Mouse (Mus musculus): ENCODE results near the gene Arhgef3. TPM values are rescaled to one million over a fixed set of nuclear protein-coding genes. Genes with fewer than 3 reads are reported as not detected.

Gene Arhgef3
- polyA plus RNA-seq, 1 experiment from 2014 or later, result 6.6 TPM

DNA sequence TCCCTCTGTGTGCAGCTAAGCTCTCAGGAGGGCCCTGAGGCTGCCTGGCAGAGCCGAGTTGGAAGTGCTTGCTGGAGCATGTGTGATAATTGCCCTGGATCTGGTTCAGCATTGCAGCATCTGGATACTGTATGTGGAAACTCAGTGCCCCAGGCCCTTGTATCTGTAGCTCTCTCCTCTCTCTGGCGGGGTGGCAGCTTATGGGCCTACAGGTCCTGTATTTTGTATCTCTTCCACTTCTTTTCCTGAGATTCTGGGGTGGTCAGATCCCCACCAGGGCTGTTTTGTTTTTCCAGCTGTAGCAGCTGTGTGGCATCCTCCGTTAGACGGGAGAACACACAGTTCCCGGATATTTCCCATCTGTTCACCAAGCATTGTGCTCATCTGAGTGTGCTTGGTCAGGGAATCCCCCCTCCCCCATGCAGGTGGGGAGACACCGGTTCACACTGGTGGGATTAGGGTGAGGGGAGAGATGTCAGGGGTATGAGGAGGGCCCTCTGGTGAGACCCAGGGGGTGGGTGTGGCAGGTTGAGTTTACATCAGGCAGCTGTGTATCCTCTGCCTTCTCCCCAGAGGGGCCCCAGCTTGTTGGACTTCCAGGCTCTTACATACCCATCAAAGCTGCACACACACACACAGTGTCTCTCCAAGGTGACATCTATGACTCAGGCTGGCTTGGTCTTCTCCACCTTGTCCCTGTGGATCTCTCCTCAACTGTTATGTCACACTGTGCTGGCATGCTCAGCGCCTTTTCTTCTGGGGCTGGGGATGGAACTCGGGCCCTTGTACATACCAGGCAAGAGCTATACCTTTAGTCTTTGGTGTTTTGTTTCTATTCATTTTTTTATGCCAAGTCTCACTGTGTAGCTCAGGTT is 30.7 kb downstream of the Arhgef3 start:
- Histone ChIP-seq H3K4me1 (replicated peaks) (no peaks in the 10 kb centered on the region), H3K9ac (no peak overlapping the region), H3K27ac (replicated peaks) (no peak overlapping the region), H3K27me3 (no peaks in the 10 kb centered on the region), H3K36me3 (replicated peaks) (no peaks in the 10 kb centered on the region), H3K4me2 (no peak overlapping the region), H3K4me3 (replicated peaks) (no peak overlapping the region), H3K9me3 (replicated peaks) (no peaks in the 10 kb centered on the region)
- no peak for ATAC-seq (ENCODE audit: insufficient read depth)
- WGBS (ENCODE audit: insufficient replicate concordance), result 56% methylated on average over 8 of the region's 8 CpGs

- Histone ChIP-seq H3K4me3 (replicated peaks) (no peak overlapping the region), H3K36me3 (replicated peaks) (no peaks in the 10 kb centered on the region), H3K9me3 (replicated peaks) (no peaks in the 10 kb centered on the region), H3K4me1 (replicated peaks) (no peaks in the 10 kb centered on the region), H3K4me2 (no peak overlapping the region), H3K27me3 (no peaks in the 10 kb centered on the region), H3K27ac (replicated peaks) (no peak overlapping the region), H3K9ac (no peak overlapping the region)
- ATAC-seq (ENCODE audit: insufficient read depth), result no peak
- WGBS (ENCODE audit: insufficient replicate concordance), result 70% methylated on average over 7 of the region's 7 CpGs
These were observed 33.0 kb downstream of the Arhgef3 start for GRCm38 (mm10) chr14:27147726-27148125.

- 72% methylated on average over 5 of the region's 5 CpGs for WGBS (ENCODE audit: insufficient replicate concordance)
These were observed 34.7 kb downstream of the Arhgef3 start for GRCm38 (mm10) chr14:27149401-27149800.

GRCm38 (mm10) chr14:27150011-27150640 is 35.4 kb downstream of the Arhgef3 start:
- Histone ChIP-seq H3K27me3 (no peaks in the 10 kb centered on the region), H3K4me2 (no peak overlapping the region), H3K9ac (no peak overlapping the region), H3K27ac (replicated peaks) (no peak overlapping the region), H3K36me3 (replicated peaks) (no peaks in the 10 kb centered on the region), H3K4me1 (replicated peaks) (no peaks in the 10 kb centered on the region), H3K4me3 (replicated peaks) (no peak overlapping the region), H3K9me3 (replicated peaks) (no peaks in the 10 kb centered on the region)
- no peak for ATAC-seq (ENCODE audit: insufficient read depth)
- WGBS (ENCODE audit: insufficient replicate concordance), result 42% methylated on average over 6 of the region's 6 CpGs

More at GRCm38 (mm10) chr14:27149401-27149800, 34.7 kb downstream of the Arhgef3 start:
- ATAC-seq (ENCODE audit: insufficient read depth), result no peak
- no peaks in the 10 kb centered on the region for H3K36me3 ChIP-seq (replicated peaks)
- H3K9ac ChIP-seq, result no peak overlapping the region
- H3K9me3 ChIP-seq (replicated peaks), result no peaks in the 10 kb centered on the region
- H3K4me2 ChIP-seq, result no peak overlapping the region
- no peak overlapping the region for H3K4me3 ChIP-seq (replicated peaks)
- no peaks in the 10 kb centered on the region for H3K4me1 ChIP-seq (replicated peaks)
- H3K27me3 ChIP-seq, result no peaks in the 10 kb centered on the region
- H3K27ac ChIP-seq (replicated peaks), result no peak overlapping the region

- Histone ChIP-seq H3K36me3 (replicated peaks) (no peaks in the 10 kb centered on the region), H3K27me3 (no peaks in the 10 kb centered on the region), H3K4me3 (replicated peaks) (no peak overlapping the region), H3K9me3 (replicated peaks) (no peaks in the 10 kb centered on the region), H3K27ac (replicated peaks) (no peak overlapping the region), H3K4me2 (no peak overlapping the region), H3K4me1 (replicated peaks) (no peaks in the 10 kb centered on the region), H3K9ac (no peak overlapping the region)
- 42% methylated on average over 8 of the region's 8 CpGs for WGBS (ENCODE audit: insufficient replicate concordance)
- no peak for ATAC-seq (ENCODE audit: insufficient read depth)
These were observed 36.7 kb downstream of the Arhgef3 start for GRCm38 (mm10) chr14:27151432-27151831.

DNA sequence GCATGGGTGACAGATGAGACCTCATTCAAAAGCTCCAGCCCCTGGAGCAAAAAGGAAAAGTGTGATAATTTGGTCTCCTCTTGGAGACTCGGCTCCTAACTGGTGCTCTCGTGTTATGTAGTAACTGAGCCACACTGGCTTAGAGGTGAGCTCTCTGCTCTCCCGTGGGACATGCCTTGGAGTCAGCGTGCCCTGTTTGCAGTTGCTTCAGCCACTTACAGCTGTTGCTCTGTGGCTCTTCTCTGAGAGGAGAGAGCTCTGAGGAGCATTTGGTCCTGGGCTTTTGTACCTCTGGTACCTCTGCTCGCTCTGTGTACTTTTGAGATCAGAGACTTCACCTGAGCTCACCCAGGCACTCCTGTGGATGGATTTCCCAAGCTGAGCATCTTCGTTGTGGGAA is 40.4 kb downstream of the Arhgef3 start:
- no peak overlapping the region for H3K4me3 ChIP-seq (replicated peaks)
- no peak for ATAC-seq (ENCODE audit: insufficient read depth)
- 56% methylated on average over 6 of the region's 6 CpGs for WGBS (ENCODE audit: insufficient replicate concordance)
- no peaks in the 10 kb centered on the region for H3K4me1 ChIP-seq (replicated peaks)
- no peaks in the 10 kb centered on the region for H3K9me3 ChIP-seq (replicated peaks)
- no peaks in the 10 kb centered on the region for H3K36me3 ChIP-seq (replicated peaks)
- no peaks in the 10 kb centered on the region for H3K27me3 ChIP-seq
- H3K27ac ChIP-seq (replicated peaks), result no peak overlapping the region
- H3K9ac ChIP-seq, result no peak overlapping the region
- no peak overlapping the region for H3K4me2 ChIP-seq

DNA sequence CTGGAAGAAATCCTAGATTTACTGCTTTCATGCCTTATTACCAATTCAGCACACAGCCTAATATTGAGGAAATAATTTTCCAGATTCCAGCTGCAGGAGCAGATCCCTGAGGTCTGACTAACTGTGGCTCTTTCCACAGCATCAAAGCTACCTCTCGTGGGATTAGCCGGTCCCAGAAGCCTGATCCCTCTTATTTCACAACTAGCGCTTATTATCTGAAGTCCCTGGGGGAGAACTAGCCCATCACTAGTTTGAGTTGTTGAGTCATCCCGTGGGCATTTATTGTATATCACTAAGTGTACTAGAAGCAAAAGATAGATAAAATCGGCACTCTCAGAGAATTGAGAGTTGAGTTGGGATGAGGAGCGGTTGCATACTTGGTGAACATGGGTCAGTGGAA is 41.3 kb downstream of the Arhgef3 start:
- Histone ChIP-seq H3K4me1 (replicated peaks) (no peaks in the 10 kb centered on the region), H3K27me3 (no peaks in the 10 kb centered on the region), H3K9me3 (replicated peaks) (no peaks in the 10 kb centered on the region), H3K36me3 (replicated peaks) (no peaks in the 10 kb centered on the region), H3K4me2 (no peak overlapping the region), H3K9ac (no peak overlapping the region), H3K27ac (replicated peaks) (no peak overlapping the region), H3K4me3 (replicated peaks) (no peak overlapping the region)
- no peak for ATAC-seq (ENCODE audit: insufficient read depth)
- 64% methylated on average over 6 of the region's 6 CpGs for WGBS (ENCODE audit: insufficient replicate concordance)

DNA sequence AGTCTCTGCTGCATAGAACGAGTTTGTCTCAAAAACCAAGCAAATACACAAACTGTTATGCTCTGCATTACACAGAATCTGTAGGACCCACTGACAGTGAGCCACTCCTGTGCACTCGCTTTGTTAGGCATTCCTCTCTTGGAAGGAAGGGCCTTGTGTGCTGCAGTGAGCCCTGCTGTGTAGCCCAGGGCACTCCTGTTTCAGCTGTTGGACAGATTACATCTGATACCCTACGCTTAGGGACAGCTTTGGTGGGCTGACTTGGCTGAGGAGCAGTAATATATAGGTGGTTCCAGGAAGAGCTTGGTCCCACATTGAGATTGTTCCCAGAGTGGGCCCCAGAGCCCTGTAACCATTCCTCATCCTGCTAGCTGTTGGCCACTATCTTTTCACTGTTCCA is 43.4 kb downstream of the Arhgef3 start:
- no peak overlapping the region for H3K9ac ChIP-seq
- WGBS (ENCODE audit: insufficient replicate concordance), result 62% methylated on average over 3 of the region's 3 CpGs

DNA sequence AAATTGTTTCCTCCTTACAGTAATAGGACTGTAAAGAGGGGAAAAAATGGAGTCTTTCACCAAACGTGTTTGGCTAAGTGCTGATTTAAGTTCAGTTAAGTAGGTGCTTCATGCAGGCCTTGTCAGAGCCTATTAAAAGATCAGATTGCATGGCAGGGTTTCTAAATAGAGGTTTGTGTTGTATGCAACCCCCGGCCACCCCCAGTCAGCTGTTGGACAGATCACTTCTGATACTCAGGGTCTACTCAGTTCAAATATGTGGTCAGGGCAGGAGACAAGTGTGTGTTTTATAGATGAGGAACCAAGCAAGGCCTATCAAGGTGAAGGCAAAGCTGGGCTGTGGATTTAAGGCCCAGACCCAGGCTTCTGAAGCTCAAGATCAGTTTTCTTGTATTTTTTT is 44.1 kb downstream of the Arhgef3 start:
- Histone ChIP-seq H3K4me1 (replicated peaks) (no peaks in the 10 kb centered on the region), H3K27me3 (no peaks in the 10 kb centered on the region), H3K36me3 (replicated peaks) (no peaks in the 10 kb centered on the region), H3K9me3 (replicated peaks) (no peaks in the 10 kb centered on the region), H3K4me2 (no peak overlapping the region), H3K27ac (replicated peaks) (no peak overlapping the region), H3K9ac (no peak overlapping the region), H3K4me3 (replicated peaks) (no peak overlapping the region)
- ATAC-seq (ENCODE audit: insufficient read depth), result no peak
- 45% methylated on average over 2 of the region's 2 CpGs for whole genome bisulfite sequencing (ENCODE audit: insufficient replicate concordance)

More for the DNA sequence above, 43.4 kb downstream of the Arhgef3 start:
- H3K27me3 ChIP-seq, result no peaks in the 10 kb centered on the region
- no peak overlapping the region for H3K4me3 ChIP-seq (replicated peaks)
- H3K4me2 ChIP-seq, result no peak overlapping the region
- no peak for ATAC-seq (ENCODE audit: insufficient read depth)
- no peak overlapping the region for H3K27ac ChIP-seq (replicated peaks)
- H3K9me3 ChIP-seq (replicated peaks), result no peaks in the 10 kb centered on the region
- H3K36me3 ChIP-seq (replicated peaks), result no peaks in the 10 kb centered on the region
- no peaks in the 10 kb centered on the region for H3K4me1 ChIP-seq (replicated peaks)

DNA sequence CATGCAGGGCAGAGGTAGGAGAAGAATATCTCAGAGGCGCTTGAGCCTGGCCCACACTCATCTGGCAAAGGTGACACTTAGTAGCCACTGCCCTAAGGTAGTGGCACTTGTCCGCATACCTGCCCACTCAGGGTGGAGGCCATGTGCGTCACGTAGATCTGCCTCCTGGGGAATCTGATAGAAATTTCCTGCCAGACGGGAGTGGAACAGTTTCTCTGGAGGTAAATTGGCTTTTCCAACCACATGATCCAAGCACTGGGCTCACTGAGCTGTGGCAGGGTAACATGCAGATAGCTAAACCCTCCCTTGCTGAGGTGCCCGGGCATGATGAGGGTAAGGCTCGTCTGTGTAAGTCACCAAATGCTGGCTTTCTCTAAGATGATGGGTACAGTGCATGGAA is 46.1 kb downstream of the Arhgef3 start:
- no peaks in the 10 kb centered on the region for H3K4me1 ChIP-seq (replicated peaks)
- no peak for ATAC-seq (ENCODE audit: insufficient read depth)
- H3K9ac ChIP-seq, result no peak overlapping the region
- H3K4me2 ChIP-seq, result no peak overlapping the region
- H3K27ac ChIP-seq (replicated peaks), result no peak overlapping the region
- H3K9me3 ChIP-seq (replicated peaks), result no peaks in the 10 kb centered on the region
- 66% methylated on average over 7 of the region's 7 CpGs for WGBS (ENCODE audit: insufficient replicate concordance)
- H3K4me3 ChIP-seq (replicated peaks), result no peak overlapping the region
- no peaks in the 10 kb centered on the region for H3K36me3 ChIP-seq (replicated peaks)
- H3K27me3 ChIP-seq, result no peaks in the 10 kb centered on the region

DNA sequence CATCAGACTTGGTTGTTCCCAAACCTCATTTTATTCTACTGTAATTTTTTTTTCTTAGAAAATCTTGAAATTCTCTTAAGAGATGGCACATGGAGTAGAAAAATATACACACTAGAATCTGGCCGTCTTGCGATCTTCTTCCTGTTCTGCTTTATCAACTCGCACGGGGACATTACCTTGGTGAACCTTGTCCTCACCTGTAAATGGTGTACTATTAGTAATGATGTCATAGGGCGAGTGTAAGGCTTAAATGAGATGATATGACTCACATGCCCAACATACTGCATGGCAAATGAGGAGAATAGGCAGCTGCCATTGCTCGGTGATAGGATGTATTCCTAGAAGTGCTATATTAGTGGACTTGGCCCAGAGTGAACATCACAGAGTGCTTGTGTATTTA is 49.9 kb downstream of the Arhgef3 start:
- H3K4me2 ChIP-seq, result no peak overlapping the region
- WGBS (ENCODE audit: insufficient replicate concordance), result 69% methylated on average over 6 of the region's 6 CpGs
- H3K27ac ChIP-seq (replicated peaks), result no peak overlapping the region
- no peak overlapping the region for H3K9ac ChIP-seq
- H3K9me3 ChIP-seq (replicated peaks), result no peaks in the 10 kb centered on the region
- H3K4me3 ChIP-seq (replicated peaks), result no peak overlapping the region
- H3K4me1 ChIP-seq (replicated peaks), result no peaks in the 10 kb centered on the region
- no peak for ATAC-seq (ENCODE audit: insufficient read depth)
- no peaks in the 10 kb centered on the region for H3K36me3 ChIP-seq (replicated peaks)
- H3K27me3 ChIP-seq, result no peaks in the 10 kb centered on the region

All from liver, embryonic 15.5 days (tissue).